Mouse (Mus musculus): ENCODE results near the gene Bcl3. TPM values are rescaled to one million over a fixed set of nuclear protein-coding genes. Genes with fewer than 3 reads are reported as not detected.
A peak's percentile ranks its signal among the peaks of the same experiment; 100 is the strongest.

The Bcl3 gene
- polyA plus RNA-seq, 1 experiment from 2014 or later: 5.4 TPM

DNA sequence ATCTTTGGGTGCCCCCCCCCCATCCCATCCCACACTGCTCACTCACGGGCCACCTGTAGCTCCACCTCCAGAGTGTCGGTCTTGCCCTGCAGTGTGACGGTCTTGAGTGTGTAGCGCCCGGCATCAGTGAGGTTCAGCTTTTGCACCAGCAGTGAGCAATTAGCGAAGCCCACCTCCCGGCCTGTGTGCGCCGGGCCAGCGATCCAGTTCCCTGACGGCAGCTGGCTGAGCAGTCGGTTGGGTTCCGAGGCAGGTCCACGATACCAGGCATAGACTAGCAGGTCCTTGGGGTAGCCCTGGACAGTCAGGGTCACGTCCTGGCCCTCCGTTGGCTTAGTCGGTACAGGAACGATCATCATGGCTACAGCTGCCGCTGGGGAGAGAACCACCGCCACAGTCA lies 31.0 kb upstream of the Bcl3 start:
- ATAC-seq: no peak
- no peak for TF ChIP-seq EP300 (IDR thresholded peaks at IDR 0.05; ENCODE audit: low read depth)
- TF ChIP-seq CTCF (IDR thresholded peaks at IDR 0.05; ENCODE audit: low read depth): no peak
- 81% methylated on average over 20 of the region's 20 CpGs for WGBS (ENCODE audit: insufficient replicate concordance)
- H3K9me3 ChIP-seq (ENCODE audit: low read length): no peaks in the 10 kb centered on the region
- H3K4me3 ChIP-seq (ENCODE audit: low read depth, low read length): no peak overlapping the region
- H3K27me3 ChIP-seq (ENCODE audit: insufficient read depth, low read length): peaks cover 12% of the 10 kb centered on the region; the same call in 1 of the 2 replicates
- H3K27ac ChIP-seq (ENCODE audit: low read depth): no peak overlapping the region
- H3K4me2 ChIP-seq (ENCODE audit: low read depth, low read length): no peak overlapping the region
- H3K9ac ChIP-seq (replicated peaks): no peak overlapping the region
- H3K4me1 ChIP-seq (ENCODE audit: insufficient read depth): no peaks in the 10 kb centered on the region
- no peak for DNase-seq
- no peaks in the 10 kb centered on the region for H3K36me3 ChIP-seq (replicated peaks; ENCODE audit: insufficient read depth, low read length)

DNA sequence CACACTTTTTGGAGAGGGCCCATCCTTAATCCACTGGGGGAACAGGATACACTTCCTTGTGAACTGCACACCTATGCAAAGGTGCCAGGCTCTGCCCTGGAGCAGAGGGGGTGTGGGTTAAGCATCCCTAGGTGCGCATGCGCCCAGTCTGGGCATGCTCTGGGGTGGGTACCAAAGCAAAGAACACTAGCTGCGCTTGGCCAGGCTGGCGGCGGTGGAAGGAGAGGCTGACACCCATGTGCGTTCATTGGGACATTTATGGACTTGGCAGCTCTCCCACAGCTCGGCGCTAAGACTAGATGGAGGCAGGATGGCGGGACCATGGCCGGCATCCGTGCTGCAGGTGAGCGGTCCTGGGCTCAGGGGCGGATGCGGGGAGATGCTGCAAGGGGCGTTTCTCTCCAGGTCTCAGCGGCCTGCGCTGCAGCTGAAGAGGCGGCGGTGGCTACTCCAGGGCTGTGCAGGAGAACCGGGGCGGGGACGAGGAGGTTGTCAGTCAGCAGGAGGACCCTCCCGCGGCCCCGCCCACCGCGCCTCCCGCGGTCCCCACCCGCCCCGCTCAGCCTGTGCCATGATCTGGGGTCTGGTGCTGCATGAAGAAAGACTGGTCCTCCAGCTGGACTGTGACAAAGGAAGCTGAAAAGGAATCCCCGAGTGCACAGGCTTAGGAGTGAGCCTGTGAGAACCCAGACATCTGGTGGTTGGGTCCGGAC lies 29.4 kb upstream of the Bcl3 start, which contains the start of gene Gm19345:
Gene Gm19345, plus strand, starts transcription at position 146 of the 713 bp plus-strand sequence.
- TF ChIP-seq EP300 (IDR thresholded peaks at IDR 0.05; ENCODE audit: low read depth) (no peak), CTCF (IDR thresholded peaks at IDR 0.05; ENCODE audit: low read depth) (no peak)
- no peak within 1 kb of the TSS for H3K4me3 ChIP-seq (ENCODE audit: low read depth, low read length)

DNA sequence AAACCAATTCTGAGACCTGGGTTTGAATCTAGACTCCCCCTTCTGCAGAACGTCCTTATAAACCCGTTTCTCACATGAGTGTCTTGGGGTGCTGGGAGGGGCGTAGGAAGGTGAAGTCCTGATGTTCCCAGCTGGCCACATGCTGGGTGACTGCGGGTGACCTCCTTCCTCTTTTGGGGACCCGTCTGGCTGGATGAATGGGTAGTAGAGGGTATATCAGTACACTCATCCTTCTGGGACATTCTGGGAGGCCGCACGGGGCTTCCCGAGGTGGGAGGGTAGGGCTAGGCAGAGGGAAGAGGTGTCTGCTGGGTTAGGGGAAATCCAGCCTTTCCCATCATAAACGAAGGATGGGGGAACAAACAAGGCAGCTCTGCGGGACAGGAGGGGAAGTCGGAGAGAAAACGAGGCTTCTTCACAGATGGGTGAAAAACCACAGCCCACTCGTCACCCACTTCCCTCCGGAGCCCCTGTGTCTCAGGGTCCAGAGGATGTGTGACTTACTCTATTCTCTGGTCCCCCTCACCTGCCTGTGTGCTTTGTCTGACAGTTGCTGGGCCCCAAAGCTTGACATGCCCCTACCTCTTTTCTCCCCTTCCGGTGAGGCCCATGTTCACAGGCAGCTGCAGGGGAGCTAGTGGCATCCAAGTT lies 22.1 kb upstream of the Bcl3 start:
- 30% methylated on average over 15 of the region's 15 CpGs for WGBS (ENCODE audit: insufficient replicate concordance)
- TF ChIP-seq CTCF (IDR thresholded peaks at IDR 0.05; ENCODE audit: low read depth): no peak
- TF ChIP-seq EP300 (IDR thresholded peaks at IDR 0.05; ENCODE audit: low read depth): no peak
- DNase-seq (no peak), ATAC-seq (no peak)
- Histone ChIP-seq H3K27ac (ENCODE audit: low read depth) (peak overlapping the region; percentile 60; the same call in 1 of the 2 replicates), H3K9me3 (ENCODE audit: low read length) (no peaks in the 10 kb centered on the region), H3K4me1 (ENCODE audit: insufficient read depth) (peaks cover 39% of the 10 kb centered on the region), H3K27me3 (ENCODE audit: insufficient read depth, low read length) (no peaks in the 10 kb centered on the region), H3K4me2 (ENCODE audit: low read depth, low read length) (peak overlapping the region; percentile 26), H3K9ac (replicated peaks) (no peak overlapping the region), H3K36me3 (replicated peaks; ENCODE audit: insufficient read depth, low read length) (no peaks in the 10 kb centered on the region), H3K4me3 (ENCODE audit: low read depth, low read length) (no peak overlapping the region)

More for the DNA sequence above, 29.4 kb upstream of the Bcl3 start, which contains the start of gene Gm19345:
- Histone ChIP-seq H3K27ac (ENCODE audit: low read depth) (no peak within 1 kb of the TSS), H3K9ac (replicated peaks) (no peak within 1 kb of the TSS), H3K27me3 (ENCODE audit: insufficient read depth, low read length) (peaks cover 12% of the 10 kb centered on the region; the same call in 1 of the 2 replicates), H3K4me1 (ENCODE audit: insufficient read depth) (0 out of 2 replicates have a peak, but pooled peaks cover 2% of the 10 kb centered on the region), H3K36me3 (replicated peaks; ENCODE audit: insufficient read depth, low read length) (no peaks in the 10 kb centered on the region), H3K9me3 (ENCODE audit: low read length) (no peaks in the 10 kb centered on the region), H3K4me2 (ENCODE audit: low read depth, low read length) (0 out of 2 replicates have a peak within 1 kb of the TSS, but pooled peaks have one; percentile 7)
- ATAC-seq (peak; percentile 23; the same call in 1 of the 2 replicates), DNase-seq (no peak)
- 5% methylated on average over 33 of the region's 33 CpGs for WGBS (ENCODE audit: insufficient replicate concordance)

GRCm38 (mm10) chr7:19843561-19843960 lies 21.0 kb upstream of the Bcl3 start:
- Histone ChIP-seq H3K9ac (replicated peaks) (0 out of 2 replicates have a peak overlapping the region, but pooled peaks have one; percentile 26), H3K4me1 (ENCODE audit: insufficient read depth) (peaks cover 39% of the 10 kb centered on the region), H3K27ac (ENCODE audit: low read depth) (peak overlapping the region; percentile 78), H3K27me3 (ENCODE audit: insufficient read depth, low read length) (no peaks in the 10 kb centered on the region), H3K9me3 (ENCODE audit: low read length) (no peaks in the 10 kb centered on the region), H3K4me3 (ENCODE audit: low read depth, low read length) (no peak overlapping the region), H3K36me3 (replicated peaks; ENCODE audit: insufficient read depth, low read length) (no peaks in the 10 kb centered on the region), H3K4me2 (ENCODE audit: low read depth, low read length) (peak overlapping the region; percentile 32; the same call in 1 of the 2 replicates)
- peak; percentile 82 for DNase-seq
- TF ChIP-seq EP300 (IDR thresholded peaks at IDR 0.05; ENCODE audit: low read depth) (peak; percentile 17; the same call in 1 of the 2 replicates), CTCF (IDR thresholded peaks at IDR 0.05; ENCODE audit: low read depth) (peak; percentile 94)
- peak; percentile 72 for ATAC-seq
- 7% methylated on average over 11 of the region's 11 CpGs for WGBS (ENCODE audit: insufficient replicate concordance)

DNA sequence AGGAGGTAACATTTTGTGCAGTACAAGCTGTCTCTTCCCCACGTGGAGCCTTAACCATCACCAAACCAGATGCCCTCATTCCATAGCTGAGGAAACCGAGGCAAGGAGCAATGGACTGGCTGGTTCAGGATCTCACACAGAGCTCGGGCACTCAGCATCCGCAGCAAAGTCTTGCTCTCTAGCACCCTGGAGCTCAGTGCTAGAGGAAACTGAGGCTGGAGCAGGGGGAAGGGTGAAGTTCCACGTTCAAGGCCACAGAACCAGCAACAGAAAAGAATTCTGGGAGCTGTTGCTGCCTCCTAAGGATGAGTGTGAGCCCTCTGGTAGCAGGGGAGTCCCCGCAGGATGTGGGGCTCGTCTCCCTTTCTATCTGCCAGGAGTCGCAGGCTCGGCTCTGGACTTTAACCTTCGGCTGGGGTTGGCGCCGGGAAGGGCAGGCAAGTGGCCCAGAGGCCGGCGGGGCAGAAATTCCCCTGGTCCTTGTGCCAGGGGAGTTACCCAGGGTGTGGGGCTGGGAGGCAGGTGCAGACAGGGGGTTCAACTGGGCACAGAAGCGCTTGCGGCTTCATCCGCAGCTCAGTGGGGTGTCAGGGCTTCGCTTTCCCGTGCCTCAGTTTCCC lies 20.4 kb upstream of the Bcl3 start:
- peaks cover 39% of the 10 kb centered on the region for H3K4me1 ChIP-seq (ENCODE audit: insufficient read depth)
- no peaks in the 10 kb centered on the region for H3K36me3 ChIP-seq (replicated peaks; ENCODE audit: insufficient read depth, low read length)
- H3K9ac ChIP-seq (replicated peaks): no peak overlapping the region
- peak; percentile 62 for ATAC-seq
- TF ChIP-seq EP300 (IDR thresholded peaks at IDR 0.05; ENCODE audit: low read depth) (no peak), CTCF (IDR thresholded peaks at IDR 0.05; ENCODE audit: low read depth) (no peak)
- H3K4me2 ChIP-seq (ENCODE audit: low read depth, low read length): 0 out of 2 replicates have a peak overlapping the region, but pooled peaks have one; percentile 32
- no peaks in the 10 kb centered on the region for H3K9me3 ChIP-seq (ENCODE audit: low read length)
- no peak overlapping the region for H3K4me3 ChIP-seq (ENCODE audit: low read depth, low read length)
- WGBS (ENCODE audit: insufficient replicate concordance): 35% methylated on average over 19 of the region's 19 CpGs
- peak overlapping the region; percentile 78 for H3K27ac ChIP-seq (ENCODE audit: low read depth)
- peak; percentile 62 for DNase-seq
- no peaks in the 10 kb centered on the region for H3K27me3 ChIP-seq (ENCODE audit: insufficient read depth, low read length)
